Mouse (Mus musculus): Measurements from ENCODE around the gene Zcchc7.

Gene Zcchc7

GRCm38 (mm10) chr4:44965175-44965574, 209.5 kb downstream of the Zcchc7 start:
- no peak for ATAC-seq (ENCODE audit: low TSS enrichment)

- ATAC-seq (ENCODE audit: low TSS enrichment) = no peak
Measured at GRCm38 (mm10) chr4:44965736-44966135, 210.1 kb downstream of the Zcchc7 start.

GRCm38 (mm10) chr4:44967402-44967801, 211.7 kb downstream of the Zcchc7 start:
- ATAC-seq (ENCODE audit: low TSS enrichment) = no peak

- ATAC-seq (ENCODE audit: low TSS enrichment) = no peak
Measured at GRCm38 (mm10) chr4:44970056-44970455, 214.4 kb downstream of the Zcchc7 start.

GRCm38 (mm10) chr4:44970612-44971110, 215.0 kb downstream of the Zcchc7 start:
- 0 out of 2 replicates have a peak, but pooled peaks have one; percentile 24 for ATAC-seq (ENCODE audit: low TSS enrichment)

GRCm38 (mm10) chr4:44973450-44973849, 217.8 kb downstream of the Zcchc7 start:
- ATAC-seq (ENCODE audit: low TSS enrichment) = peak; percentile 86

- ATAC-seq (ENCODE audit: low TSS enrichment) = 0 out of 2 replicates have a peak, but pooled peaks have one; percentile 8
Measured at GRCm38 (mm10) chr4:44973871-44974270, 218.2 kb downstream of the Zcchc7 start.

GRCm38 (mm10) chr4:44974331-44974730, 218.7 kb downstream of the Zcchc7 start:
- ATAC-seq (ENCODE audit: low TSS enrichment) = no peak

GRCm38 (mm10) chr4:44976026-44976615, 220.4 kb downstream of the Zcchc7 start:
- no peak for ATAC-seq (ENCODE audit: low TSS enrichment)

GRCm38 (mm10) chr4:44976921-44977710, 221.4 kb downstream of the Zcchc7 start:
- ATAC-seq (ENCODE audit: low TSS enrichment) = no peak

GRCm38 (mm10) chr4:44978175-44978574, 222.5 kb downstream of the Zcchc7 start:
- ATAC-seq (ENCODE audit: low TSS enrichment) = no peak

GRCm38 (mm10) chr4:44979794-44980338, 224.2 kb downstream of the Zcchc7 start:
- ATAC-seq (ENCODE audit: low TSS enrichment) = no peak

- peak; percentile 75 for ATAC-seq (ENCODE audit: low TSS enrichment)
Measured at GRCm38 (mm10) chr4:44981280-44981973, 225.8 kb downstream of the Zcchc7 start, which contains the start of gene Grhpr. Gene Grhpr (plus strand): TSS chr4:44981395.
